Mouse (Mus musculus): Measurements from ENCODE around the gene Abcc8. TPM values are rescaled to one million over a fixed set of nuclear protein-coding genes. Genes with fewer than 3 reads are reported as not detected.

Gene Abcc8
- polyA plus RNA-seq, 1 experiment from 2014 or later = 14.1 TPM

DNA sequence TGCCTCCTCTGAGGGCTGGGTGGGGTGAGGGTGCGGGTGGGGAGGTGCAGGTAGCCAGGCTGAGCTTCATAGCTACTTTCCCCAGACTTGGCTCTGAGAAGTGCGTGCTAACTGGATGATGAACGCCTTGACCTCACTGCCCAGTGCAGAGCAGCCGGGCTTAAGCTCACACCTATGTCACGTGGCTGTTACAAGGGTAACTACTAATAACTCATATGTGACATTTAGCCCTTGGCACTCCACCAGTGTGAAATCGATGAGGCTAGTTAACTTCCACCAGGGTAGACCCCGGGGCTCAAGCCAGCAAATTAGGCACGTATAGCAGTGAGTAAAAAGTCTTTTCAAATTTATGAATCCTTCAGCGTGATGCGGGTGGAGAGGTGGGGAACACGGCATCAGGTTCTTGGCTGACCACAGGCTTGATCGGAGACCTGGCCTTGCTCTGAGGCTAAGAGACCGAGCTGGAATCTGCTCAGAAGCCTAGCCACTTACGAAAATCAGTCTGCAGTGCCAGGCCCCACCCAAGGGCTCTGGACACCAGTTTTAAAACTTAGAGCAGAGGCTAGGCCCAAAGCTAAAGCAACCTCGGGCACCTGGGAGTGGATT is 68.5 kb downstream of the Abcc8 start:
- DNase-seq (ENCODE audit: low spot score) (no peak), ATAC-seq (no peak)
- H3K4me3 ChIP-seq (ENCODE audit: low read depth, low read length) = no peak overlapping the region
- H3K27me3 ChIP-seq (replicated peaks; ENCODE audit: control insufficient read depth, insufficient read depth, low read length) = no peaks in the 10 kb centered on the region
- H3K36me3 ChIP-seq (ENCODE audit: control insufficient read depth, insufficient read depth, low read length) = no peaks in the 10 kb centered on the region
- H3K9me3 ChIP-seq (replicated peaks; ENCODE audit: control insufficient read depth, low read length) = no peaks in the 10 kb centered on the region
- WGBS = 86% methylated on average over 15 of the region's 15 CpGs
- no peak overlapping the region for H3K9ac ChIP-seq (ENCODE audit: low read length)
- H3K4me2 ChIP-seq (ENCODE audit: low read length) = no peak overlapping the region
- no peak overlapping the region for H3K27ac ChIP-seq (ENCODE audit: low read depth, low read length)
- peaks cover 6% of the 10 kb centered on the region; the same call in 1 of the 2 replicates for H3K4me1 ChIP-seq (ENCODE audit: control insufficient read depth, insufficient read depth, low read length)

DNA sequence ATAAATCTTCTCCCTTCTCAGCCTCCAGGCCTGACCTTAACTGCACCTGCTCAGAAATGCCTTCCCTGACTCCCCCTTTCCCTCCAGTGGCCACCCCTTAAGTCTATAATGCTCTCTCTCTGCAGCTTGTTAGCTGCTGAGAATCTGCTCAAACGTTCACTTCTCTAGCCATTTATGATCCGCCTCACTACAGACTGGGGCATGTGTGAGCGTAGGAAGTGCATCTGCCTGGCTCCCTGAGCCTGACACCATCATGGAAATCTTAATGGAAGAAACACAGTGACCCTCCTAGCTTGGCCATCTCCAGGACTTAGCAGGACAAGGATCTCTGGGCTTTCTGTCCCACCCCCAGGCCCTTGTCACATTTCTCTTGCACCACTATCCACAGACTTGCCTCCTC is 69.8 kb downstream of the Abcc8 start:
- WGBS = 83% methylated on average over 3 of the region's 3 CpGs
- Histone ChIP-seq H3K4me1 (ENCODE audit: control insufficient read depth, insufficient read depth, low read length) (peaks cover 6% of the 10 kb centered on the region; the same call in 1 of the 2 replicates), H3K9me3 (replicated peaks; ENCODE audit: control insufficient read depth, low read length) (no peaks in the 10 kb centered on the region), H3K36me3 (ENCODE audit: control insufficient read depth, insufficient read depth, low read length) (no peaks in the 10 kb centered on the region), H3K4me2 (ENCODE audit: low read length) (no peak overlapping the region), H3K27me3 (replicated peaks; ENCODE audit: control insufficient read depth, insufficient read depth, low read length) (no peaks in the 10 kb centered on the region), H3K27ac (ENCODE audit: low read depth, low read length) (no peak overlapping the region), H3K9ac (ENCODE audit: low read length) (no peak overlapping the region), H3K4me3 (ENCODE audit: low read depth, low read length) (no peak overlapping the region)
- DNase-seq (ENCODE audit: low spot score) (no peak), ATAC-seq (no peak)

DNA sequence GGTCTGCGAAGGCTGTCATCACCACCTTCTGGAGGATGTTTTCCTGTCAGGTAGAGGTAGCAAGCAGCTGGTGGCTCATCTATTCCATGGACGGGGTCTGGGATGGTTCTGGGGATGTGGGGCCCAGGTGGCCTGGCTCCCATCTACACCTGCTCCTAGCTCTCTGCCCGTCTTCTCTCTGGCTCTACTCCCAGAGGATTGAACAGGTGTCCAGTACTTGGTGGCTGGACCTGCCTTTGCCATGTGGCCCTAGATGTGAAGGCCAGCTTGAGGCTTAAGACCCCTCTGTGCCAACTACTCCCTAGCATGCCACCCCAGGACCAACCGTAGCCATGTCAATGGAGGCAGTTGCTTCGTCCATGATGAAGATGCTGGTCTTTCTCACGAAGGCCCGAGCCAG is 74.3 kb downstream of the Abcc8 start:
- H3K9ac ChIP-seq (ENCODE audit: low read length) = no peak overlapping the region
- peaks cover 19% of the 10 kb centered on the region; the same call in 1 of the 2 replicates for H3K4me1 ChIP-seq (ENCODE audit: control insufficient read depth, insufficient read depth, low read length)
- ATAC-seq (no peak), DNase-seq (ENCODE audit: low spot score) (no peak)
- no peaks in the 10 kb centered on the region for H3K9me3 ChIP-seq (replicated peaks; ENCODE audit: control insufficient read depth, low read length)
- H3K27me3 ChIP-seq (replicated peaks; ENCODE audit: control insufficient read depth, insufficient read depth, low read length) = no peaks in the 10 kb centered on the region
- no peak overlapping the region for H3K4me2 ChIP-seq (ENCODE audit: low read length)
- 93% methylated on average over 7 of the region's 7 CpGs for WGBS
- no peak overlapping the region for H3K27ac ChIP-seq (ENCODE audit: low read depth, low read length)
- H3K36me3 ChIP-seq (ENCODE audit: control insufficient read depth, insufficient read depth, low read length) = no peaks in the 10 kb centered on the region
- no peak overlapping the region for H3K4me3 ChIP-seq (ENCODE audit: low read depth, low read length)

DNA sequence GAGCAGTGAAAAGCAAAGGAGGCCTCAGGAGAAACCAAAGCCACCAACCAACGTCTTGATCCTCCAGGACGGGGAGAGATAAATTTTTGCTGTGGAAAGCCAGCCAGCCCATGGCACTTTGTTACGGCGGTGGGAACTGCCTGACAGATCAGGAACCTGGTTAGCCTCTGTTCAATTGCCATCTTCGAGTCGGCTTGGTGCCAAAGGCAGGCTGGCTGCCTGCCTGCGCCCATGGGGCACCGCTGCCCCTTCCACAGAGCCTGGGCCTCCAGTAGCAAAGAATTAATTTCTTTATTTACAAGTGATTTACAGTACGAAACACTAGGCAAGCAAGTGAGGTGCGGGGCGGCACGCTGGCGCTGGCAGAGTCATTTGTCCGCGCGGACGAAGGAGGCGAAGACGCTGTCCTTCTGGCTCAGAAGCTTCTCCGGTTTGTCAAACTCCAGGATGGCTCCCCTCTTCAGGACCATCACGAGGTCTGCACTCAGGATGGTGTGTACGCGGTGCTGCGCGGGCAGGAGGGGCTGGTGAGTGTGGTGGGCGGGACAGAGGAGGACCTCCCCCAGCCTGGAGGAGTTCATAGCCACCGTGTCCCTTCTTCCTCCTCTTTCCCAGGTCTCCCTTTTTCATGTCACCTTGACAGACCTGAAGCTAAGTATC is 75.4 kb downstream of the Abcc8 start:
- WGBS = 61% methylated on average over 27 of the region's 27 CpGs
- Histone ChIP-seq H3K36me3 (ENCODE audit: control insufficient read depth, insufficient read depth, low read length) (no peaks in the 10 kb centered on the region), H3K4me1 (ENCODE audit: control insufficient read depth, insufficient read depth, low read length) (peaks cover 21% of the 10 kb centered on the region; the same call in 1 of the 2 replicates), H3K27me3 (replicated peaks; ENCODE audit: control insufficient read depth, insufficient read depth, low read length) (no peaks in the 10 kb centered on the region), H3K9me3 (replicated peaks; ENCODE audit: control insufficient read depth, low read length) (no peaks in the 10 kb centered on the region), H3K4me2 (ENCODE audit: low read length) (no peak overlapping the region; the same call in 1 of the 2 replicates), H3K27ac (ENCODE audit: low read depth, low read length) (peak overlapping the region; percentile 90), H3K4me3 (ENCODE audit: low read depth, low read length) (no peak overlapping the region), H3K9ac (ENCODE audit: low read length) (no peak overlapping the region)
- peak; percentile 67 for DNase-seq (ENCODE audit: low spot score)
- no peak for ATAC-seq

DNA sequence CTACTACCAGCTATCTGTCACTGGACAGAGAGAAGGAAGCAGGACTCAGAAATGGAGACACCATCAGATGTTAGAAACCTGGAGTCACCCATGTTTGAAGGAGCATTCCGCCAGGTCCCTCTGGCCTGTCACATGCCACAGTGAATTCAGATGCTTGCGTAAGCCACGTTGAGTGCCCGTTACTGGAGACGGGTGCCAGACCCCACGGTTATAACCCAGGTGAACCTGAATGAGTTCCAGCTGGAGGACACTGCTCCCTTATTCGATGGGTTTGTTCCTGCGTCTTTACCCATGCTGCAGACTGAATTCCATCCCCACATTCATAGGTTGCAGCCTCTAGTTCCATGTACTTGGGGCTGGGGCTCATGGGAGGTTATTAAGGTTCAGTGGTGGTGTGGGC is 76.1 kb downstream of the Abcc8 start:
- H3K4me1 ChIP-seq (ENCODE audit: control insufficient read depth, insufficient read depth, low read length) = peaks cover 21% of the 10 kb centered on the region; the same call in 1 of the 2 replicates
- peak overlapping the region; percentile 90 for H3K27ac ChIP-seq (ENCODE audit: low read depth, low read length)
- H3K9me3 ChIP-seq (replicated peaks; ENCODE audit: control insufficient read depth, low read length) = no peaks in the 10 kb centered on the region
- WGBS = 80% methylated on average over 8 of the region's 8 CpGs
- no peak overlapping the region for H3K4me2 ChIP-seq (ENCODE audit: low read length)
- H3K27me3 ChIP-seq (replicated peaks; ENCODE audit: control insufficient read depth, insufficient read depth, low read length) = no peaks in the 10 kb centered on the region
- H3K36me3 ChIP-seq (ENCODE audit: control insufficient read depth, insufficient read depth, low read length) = no peaks in the 10 kb centered on the region
- H3K9ac ChIP-seq (ENCODE audit: low read length) = no peak overlapping the region
- no peak for DNase-seq (ENCODE audit: low spot score)
- ATAC-seq = no peak
- no peak overlapping the region for H3K4me3 ChIP-seq (ENCODE audit: low read depth, low read length)

DNA sequence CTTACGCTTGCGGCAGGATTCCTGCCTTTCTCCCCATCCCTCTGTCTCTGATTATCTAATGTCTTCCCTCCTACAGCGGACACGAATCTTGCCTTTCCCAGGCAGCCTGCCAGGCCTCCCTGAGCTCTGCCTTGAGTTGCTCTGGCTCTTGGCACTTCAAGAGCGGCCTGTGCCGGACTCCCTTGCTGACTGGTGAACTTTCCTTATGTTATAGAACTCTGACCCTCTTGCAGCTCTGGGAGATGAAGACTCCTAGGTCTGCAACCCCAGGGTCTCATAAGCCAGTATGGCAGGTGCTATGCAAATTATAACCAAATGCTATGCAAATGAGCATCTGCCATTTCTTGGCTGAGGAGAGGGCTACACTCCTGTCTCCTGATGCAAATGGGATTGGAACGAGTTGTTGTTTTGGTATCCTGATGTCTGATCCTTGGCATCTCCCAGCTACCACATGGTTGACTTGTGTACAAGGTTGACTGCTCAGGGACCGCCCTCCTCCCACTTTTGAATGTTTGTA is 76.7 kb downstream of the Abcc8 start:
- Histone ChIP-seq H3K4me1 (ENCODE audit: control insufficient read depth, insufficient read depth, low read length) (peaks cover 21% of the 10 kb centered on the region; the same call in 1 of the 2 replicates), H3K4me2 (ENCODE audit: low read length) (no peak overlapping the region), H3K27me3 (replicated peaks; ENCODE audit: control insufficient read depth, insufficient read depth, low read length) (no peaks in the 10 kb centered on the region), H3K9me3 (replicated peaks; ENCODE audit: control insufficient read depth, low read length) (no peaks in the 10 kb centered on the region), H3K36me3 (ENCODE audit: control insufficient read depth, insufficient read depth, low read length) (no peaks in the 10 kb centered on the region), H3K4me3 (ENCODE audit: low read depth, low read length) (no peak overlapping the region), H3K9ac (ENCODE audit: low read length) (no peak overlapping the region), H3K27ac (ENCODE audit: low read depth, low read length) (peak overlapping the region; percentile 90)
- ATAC-seq = peak; percentile 59
- WGBS = 46% methylated on average over 8 of the region's 8 CpGs
- peak; percentile 92 for DNase-seq (ENCODE audit: low spot score)

DNA sequence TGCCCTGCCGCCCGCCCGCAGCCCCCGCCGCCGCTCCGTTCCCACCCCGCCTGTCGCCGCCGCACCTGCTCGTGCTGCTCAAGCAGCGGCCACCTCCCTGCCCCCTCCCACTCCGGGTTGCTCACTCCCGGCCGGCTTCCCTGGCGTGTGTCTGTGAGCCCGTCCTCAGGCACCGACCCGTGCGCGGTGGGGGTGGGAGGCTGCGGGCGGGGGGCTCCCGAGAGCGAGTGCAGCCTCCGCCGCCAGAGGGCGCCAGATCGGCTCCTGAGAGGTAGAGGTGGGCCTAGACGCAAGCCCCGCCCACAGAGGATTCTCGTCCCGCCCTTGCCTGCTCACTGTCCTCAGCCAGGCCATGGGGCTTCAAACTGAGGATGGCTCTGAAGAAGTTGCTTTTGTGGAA is 79.3 kb downstream of the Abcc8 start, which contains the start of gene Kcnj11:
Kcnj11 (minus strand) TSS at position 202 of the 400 bp plus-strand sequence.
- Histone ChIP-seq H3K9me3 (replicated peaks; ENCODE audit: control insufficient read depth, low read length) (no peaks in the 10 kb centered on the region), H3K36me3 (ENCODE audit: control insufficient read depth, insufficient read depth, low read length) (no peaks in the 10 kb centered on the region), H3K9ac (ENCODE audit: low read length) (peak within 1 kb of the TSS; percentile 81), H3K4me2 (ENCODE audit: low read length) (peak within 1 kb of the TSS; percentile 69), H3K27me3 (replicated peaks; ENCODE audit: control insufficient read depth, insufficient read depth, low read length) (no peaks in the 10 kb centered on the region), H3K4me1 (ENCODE audit: control insufficient read depth, insufficient read depth, low read length) (peaks cover 21% of the 10 kb centered on the region; the same call in 1 of the 2 replicates), H3K4me3 (ENCODE audit: low read depth, low read length) (peak within 1 kb of the TSS; percentile 58), H3K27ac (ENCODE audit: low read depth, low read length) (peak within 1 kb of the TSS; percentile 17; the same call in 1 of the 2 replicates)
- ATAC-seq (peak; percentile 77), DNase-seq (ENCODE audit: low spot score) (peak; percentile 93)
- WGBS = under 1% methylated on average over 33 of the region's 34 CpGs

DNA sequence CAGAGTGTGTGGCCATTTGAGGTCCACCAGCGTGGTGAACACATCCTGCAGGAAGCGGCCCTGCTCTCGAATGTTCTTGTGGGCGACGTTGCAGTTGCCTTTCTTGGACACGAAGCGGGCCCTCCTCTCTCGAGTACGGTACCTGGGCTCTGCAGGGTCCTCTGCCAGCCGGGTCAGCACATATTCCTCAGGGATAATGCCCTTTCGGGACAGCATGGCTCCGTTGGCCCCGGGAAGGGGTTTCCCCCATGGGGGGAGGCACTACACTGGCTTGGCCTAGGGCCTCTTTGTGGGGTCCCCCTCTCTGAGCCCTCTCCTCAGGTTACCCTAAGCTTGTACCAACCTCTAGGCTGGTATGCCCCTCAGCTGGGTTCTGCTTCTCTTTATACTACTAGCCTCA is 80.2 kb downstream of the Abcc8 start:
- no peak for ATAC-seq
- Histone ChIP-seq H3K4me3 (ENCODE audit: low read depth, low read length) (peak overlapping the region; percentile 58), H3K36me3 (ENCODE audit: control insufficient read depth, insufficient read depth, low read length) (no peaks in the 10 kb centered on the region), H3K4me2 (ENCODE audit: low read length) (peak overlapping the region; percentile 69), H3K4me1 (ENCODE audit: control insufficient read depth, insufficient read depth, low read length) (peaks cover 18% of the 10 kb centered on the region; the same call in 1 of the 2 replicates), H3K27ac (ENCODE audit: low read depth, low read length) (no peak overlapping the region), H3K27me3 (replicated peaks; ENCODE audit: control insufficient read depth, insufficient read depth, low read length) (no peaks in the 10 kb centered on the region), H3K9me3 (replicated peaks; ENCODE audit: control insufficient read depth, low read length) (no peaks in the 10 kb centered on the region), H3K9ac (ENCODE audit: low read length) (peak overlapping the region; percentile 81; the same call in 1 of the 2 replicates)
- no peak for DNase-seq (ENCODE audit: low spot score)
- WGBS = 90% methylated on average over 13 of the region's 13 CpGs

DNA sequence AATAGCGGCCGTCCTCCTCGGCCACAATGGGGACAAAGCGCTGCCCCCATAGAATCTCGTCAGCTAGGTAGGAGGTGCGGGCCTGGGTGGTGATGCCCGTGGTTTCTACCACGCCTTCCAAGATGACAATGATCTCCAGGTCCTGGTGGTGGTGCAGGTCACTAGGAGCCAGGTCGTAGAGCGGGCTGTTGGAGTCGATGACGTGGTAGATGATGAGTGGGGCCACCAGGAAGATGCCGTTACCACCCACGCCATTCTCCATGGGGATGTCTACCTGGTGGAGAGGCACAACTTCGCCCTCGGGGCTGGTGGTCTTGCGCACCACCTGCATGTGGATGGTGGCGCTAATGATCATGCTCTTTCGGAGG is 80.9 kb downstream of the Abcc8 start:
- H3K27ac ChIP-seq (ENCODE audit: low read depth, low read length) = no peak overlapping the region
- DNase-seq (ENCODE audit: low spot score) (no peak), ATAC-seq (no peak)
- WGBS = 95% methylated on average over 19 of the region's 19 CpGs
- no peaks in the 10 kb centered on the region for H3K9me3 ChIP-seq (replicated peaks; ENCODE audit: control insufficient read depth, low read length)
- no peak overlapping the region for H3K9ac ChIP-seq (ENCODE audit: low read length)
- H3K4me2 ChIP-seq (ENCODE audit: low read length) = peak overlapping the region; percentile 28; the same call in 1 of the 2 replicates
- H3K4me1 ChIP-seq (ENCODE audit: control insufficient read depth, insufficient read depth, low read length) = peaks cover 11% of the 10 kb centered on the region; the same call in 1 of the 2 replicates
- no peaks in the 10 kb centered on the region for H3K27me3 ChIP-seq (replicated peaks; ENCODE audit: control insufficient read depth, insufficient read depth, low read length)
- no peaks in the 10 kb centered on the region for H3K36me3 ChIP-seq (ENCODE audit: control insufficient read depth, insufficient read depth, low read length)
- H3K4me3 ChIP-seq (ENCODE audit: low read depth, low read length) = no peak overlapping the region

Data from forebrain, embryonic 14.5 days (tissue).